Mouse (Mus musculus): Measurements from ENCODE around the gene Pip4k2a.

The Pip4k2a gene

DNA sequence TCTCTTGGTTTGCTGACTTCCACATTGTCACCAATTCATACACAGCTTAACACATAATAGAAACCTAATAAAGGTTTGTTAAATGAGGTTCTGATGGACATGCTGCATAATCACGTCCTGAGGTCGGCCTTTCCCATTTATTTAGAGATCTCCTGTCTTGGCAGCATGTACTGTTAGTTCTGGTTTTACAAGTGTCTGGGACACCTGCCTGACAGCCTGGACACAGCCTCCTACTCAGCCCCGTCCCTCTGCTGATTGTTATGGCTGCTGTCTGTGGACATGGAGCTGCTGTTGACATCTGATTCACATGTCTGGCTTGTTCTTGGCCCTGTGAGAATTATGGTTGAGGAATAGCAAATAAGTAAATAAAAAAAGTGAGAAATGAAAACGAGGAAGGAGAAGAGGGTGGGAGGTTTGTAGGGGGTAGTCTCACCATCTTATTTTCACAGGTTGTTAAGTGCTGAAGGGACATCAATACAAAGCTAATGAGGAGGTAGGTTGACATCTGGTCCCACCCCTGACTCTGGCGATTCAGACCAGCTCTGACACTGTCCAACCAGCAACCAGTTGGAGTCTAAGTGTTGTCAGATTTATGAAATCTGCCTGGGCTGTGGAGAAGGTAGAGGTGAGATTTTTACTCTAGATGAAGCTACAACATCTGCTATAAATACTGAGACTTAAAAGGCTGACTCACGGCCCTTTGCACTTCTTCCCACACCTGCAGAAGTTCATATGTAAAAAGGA, 166.7 kb downstream of the Pip4k2a start:
- DNase-seq: no peak

GRCm38 (mm10) chr2:18822711-18823110, 175.2 kb downstream of the Pip4k2a start:
- DNase-seq: peak; percentile 51

- peak; percentile 72 for DNase-seq
Observed at GRCm38 (mm10) chr2:18821451-18822379, 176.2 kb downstream of the Pip4k2a start.

DNA sequence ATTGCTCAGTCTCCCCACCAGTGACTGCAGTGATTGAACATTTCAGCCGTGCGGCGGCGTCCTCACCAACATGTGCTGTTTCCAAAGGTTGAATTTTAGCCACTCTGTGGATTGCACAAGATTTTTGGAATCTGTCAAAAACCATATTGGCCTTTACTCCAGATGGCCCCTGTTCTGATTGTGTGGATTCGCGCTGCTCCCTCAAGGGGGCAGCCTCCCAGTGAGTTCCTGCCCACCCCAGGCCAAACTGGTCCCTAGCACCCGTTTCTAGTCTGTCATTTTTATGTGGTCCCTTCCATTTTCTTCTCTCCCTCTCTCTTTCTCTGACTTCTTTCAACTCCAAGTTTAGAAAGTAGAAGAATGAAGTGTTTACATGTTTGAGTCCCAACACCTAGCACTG, 178.4 kb downstream of the Pip4k2a start:
- DNase-seq: no peak

DNA sequence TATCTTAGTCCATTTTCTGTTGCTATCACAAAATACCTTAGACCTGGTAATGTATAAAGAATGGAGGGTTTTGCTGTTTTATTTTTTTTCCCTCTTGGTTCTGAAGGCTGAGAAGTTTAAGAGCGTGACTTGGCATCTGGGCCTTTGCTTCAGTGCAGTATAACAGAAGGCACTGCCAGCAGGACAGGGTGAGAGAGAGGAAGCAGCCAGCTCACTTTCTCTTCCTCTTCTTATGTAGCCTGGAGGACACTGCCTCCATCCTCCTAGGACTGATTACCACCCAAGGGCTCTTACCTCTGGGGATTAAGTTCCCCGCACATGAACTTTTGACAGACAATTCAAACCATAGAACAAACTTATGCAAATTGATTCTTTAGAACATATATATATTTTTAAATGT, 181.9 kb downstream of the Pip4k2a start:
- no peak for DNase-seq

DNA sequence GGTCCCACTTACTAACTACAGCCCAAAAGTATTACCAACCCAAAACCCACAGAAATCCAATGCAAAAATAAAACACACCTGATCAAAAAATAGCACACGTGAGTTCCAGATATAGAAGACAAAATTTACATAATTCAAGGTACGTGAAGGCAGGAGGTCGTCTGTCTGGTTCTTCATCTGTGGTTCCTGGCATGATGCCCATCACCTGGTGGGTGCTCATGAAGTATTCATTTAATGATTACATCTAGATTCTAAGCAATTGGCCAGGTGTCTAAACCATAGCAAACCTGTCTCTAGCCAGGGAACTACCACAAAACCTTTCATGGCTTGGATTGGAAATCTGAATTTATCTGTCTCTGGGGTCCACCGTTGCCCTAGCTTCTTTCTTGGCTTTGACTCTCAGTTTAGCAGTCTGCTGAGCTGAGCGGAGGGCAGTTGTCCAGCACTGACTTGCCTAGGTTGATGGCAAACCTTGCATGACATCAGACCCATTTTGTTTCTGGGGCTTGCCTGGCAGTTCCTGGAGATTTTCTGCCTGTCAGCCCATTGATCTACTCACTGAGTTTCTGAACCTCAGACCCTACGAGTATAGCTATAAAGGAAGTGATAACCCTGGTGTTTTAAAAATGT, 182.5 kb downstream of the Pip4k2a start:
- DNase-seq: peak; percentile 16

GRCm38 (mm10) chr2:18814447-18814804, 183.5 kb downstream of the Pip4k2a start:
- no peak for DNase-seq

DNA sequence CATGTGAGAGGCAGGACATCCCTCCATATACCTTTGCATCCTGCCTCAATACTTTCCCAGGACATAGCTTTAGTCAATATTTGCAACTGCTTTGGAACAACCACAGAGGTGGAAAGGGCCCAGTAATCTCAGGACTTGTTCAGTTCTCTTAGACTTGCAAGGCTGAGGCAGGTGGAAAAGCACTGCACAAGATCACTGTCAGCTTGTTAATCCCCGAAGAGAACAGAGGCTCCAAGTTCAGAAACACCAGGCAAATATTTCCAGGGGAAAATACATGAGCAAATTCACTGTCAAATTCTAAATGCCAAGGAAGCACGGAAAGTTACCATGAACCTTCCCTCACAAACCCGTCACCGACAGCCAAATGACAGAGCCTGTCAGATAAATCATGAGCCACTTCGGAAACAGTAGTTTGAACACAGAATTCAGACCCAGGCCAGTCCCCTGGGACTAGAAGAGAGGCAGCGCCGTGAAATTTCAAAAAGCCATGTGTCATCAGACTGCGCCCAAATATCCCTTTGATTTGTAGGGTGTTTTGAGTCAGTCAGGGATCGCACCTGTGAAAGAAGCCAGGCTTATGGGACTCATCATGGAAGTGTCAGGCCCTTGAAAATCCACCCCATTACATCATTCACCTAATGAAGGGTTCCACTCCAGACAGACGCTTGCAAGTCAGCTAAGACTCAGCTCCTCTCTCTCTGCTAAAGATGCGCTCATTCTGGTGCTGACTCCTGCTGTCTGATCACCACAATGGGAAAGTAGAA, 184.1 kb downstream of the Pip4k2a start:
- DNase-seq: no peak

- no peak for DNase-seq
Observed at GRCm38 (mm10) chr2:18807961-18808360, 190.0 kb downstream of the Pip4k2a start.

- no peak for DNase-seq
Observed at GRCm38 (mm10) chr2:18801281-18801862, 196.6 kb downstream of the Pip4k2a start.

- DNase-seq: no peak
Observed at GRCm38 (mm10) chr2:18800646-18801251, 197.2 kb downstream of the Pip4k2a start.

- peak; percentile 44 for DNase-seq
Observed at GRCm38 (mm10) chr2:18799966-18800645, 197.8 kb downstream of the Pip4k2a start.

GRCm38 (mm10) chr2:18799265-18799965, 198.5 kb downstream of the Pip4k2a start:
- DNase-seq: no peak

DNA sequence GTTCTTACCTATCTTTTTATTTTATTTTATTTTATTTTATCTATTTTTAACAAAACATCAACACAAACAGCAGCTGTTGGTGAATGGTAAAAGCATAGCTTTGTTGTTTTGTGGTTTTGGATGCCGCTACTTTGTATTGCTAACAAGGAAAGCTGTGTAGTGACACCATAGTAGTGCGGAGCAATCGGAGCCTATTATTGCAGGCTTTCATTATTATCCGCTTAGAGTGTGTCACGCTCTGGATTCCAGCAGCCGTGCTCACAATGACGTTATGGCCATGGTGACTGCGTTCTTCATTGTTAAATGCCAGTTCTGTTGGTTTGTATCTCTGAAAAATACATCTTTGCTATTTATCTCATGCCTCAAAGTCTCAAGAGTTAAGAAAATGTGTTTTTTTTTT, 200.2 kb downstream of the Pip4k2a start:
- DNase-seq: no peak

DNA sequence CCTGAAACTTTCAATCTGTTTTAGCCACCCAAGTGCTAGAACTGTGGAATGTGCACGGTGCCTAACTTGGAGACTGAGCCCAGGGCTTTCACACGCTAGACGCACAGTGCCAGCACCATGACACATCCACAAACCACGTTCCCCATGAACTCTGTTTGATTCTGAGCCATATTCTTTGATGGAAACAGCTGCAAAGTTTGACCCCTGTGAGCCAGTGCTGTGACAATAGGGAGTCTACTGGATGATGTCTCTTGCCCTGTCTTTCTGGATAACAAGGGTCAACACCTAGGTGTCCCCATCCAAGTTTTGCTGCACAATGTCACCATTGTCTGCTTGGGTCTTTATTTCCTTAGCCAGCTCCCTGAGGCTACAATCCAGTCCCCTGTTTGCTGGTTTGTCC, 203.7 kb downstream of the Pip4k2a start:
- DNase-seq: no peak
